Mouse (Mus musculus): ENCODE data around the gene Apba3. TPM values are rescaled to one million over a fixed set of nuclear protein-coding genes. Genes with fewer than 3 reads are reported as not detected.

The Apba3 gene
- polyA plus RNA-seq, 1 experiment from 2014 or later: 36.4 TPM

DNA sequence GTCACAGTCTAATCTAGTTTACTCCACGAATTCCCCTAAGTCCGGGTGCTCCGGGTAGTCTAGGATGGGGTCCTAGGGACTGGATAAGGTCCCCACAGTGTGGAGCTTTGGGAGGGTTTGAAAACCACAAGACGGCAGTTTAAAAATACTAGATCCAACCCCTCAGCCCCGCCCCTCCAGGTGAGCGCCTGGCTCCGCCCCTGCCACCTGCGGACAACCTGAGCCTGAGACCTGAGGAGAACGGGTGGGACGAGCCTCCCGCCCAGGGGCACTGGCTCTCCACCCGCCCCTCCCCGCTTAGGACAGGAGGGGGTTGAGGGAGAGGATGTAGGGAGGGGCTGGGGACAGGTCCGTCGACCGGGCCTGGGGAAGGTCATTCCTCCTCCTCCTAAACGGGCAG is 18.0 kb downstream of the Apba3 start:
- no peak overlapping the region for H3K27ac ChIP-seq
- no peak for ATAC-seq (ENCODE audit: low FRiP score, low read depth)
- peaks cover 41% of the 10 kb centered on the region for H3K27me3 ChIP-seq (replicated peaks)
- H3K4me3 ChIP-seq: peak overlapping the region; percentile 42; the same call in 1 of the 2 replicates
- peak overlapping the region; percentile 69; the same call in 1 of the 2 replicates for H3K4me2 ChIP-seq (replicated peaks)
- H3K36me3 ChIP-seq: no peaks in the 10 kb centered on the region
- H3K4me1 ChIP-seq: peaks cover 4% of the 10 kb centered on the region; the same call in 1 of the 2 replicates
- WGBS: 11% methylated on average over 17 of the region's 17 CpGs
- H3K9ac ChIP-seq: no peak overlapping the region
- no peaks in the 10 kb centered on the region for H3K9me3 ChIP-seq

- Histone ChIP-seq H3K36me3 (no peaks in the 10 kb centered on the region), H3K4me2 (replicated peaks) (peak overlapping the region; percentile 69), H3K9me3 (no peaks in the 10 kb centered on the region), H3K9ac (peak overlapping the region; percentile 54), H3K4me3 (peak overlapping the region; percentile 42), H3K27me3 (replicated peaks) (peaks cover 41% of the 10 kb centered on the region), H3K27ac (no peak overlapping the region), H3K4me1 (peaks cover 7% of the 10 kb centered on the region)
- WGBS: 2% methylated on average over 54 of the region's 54 CpGs
- ATAC-seq (ENCODE audit: low FRiP score, low read depth): peak; percentile 61
These were observed 19.1 kb downstream of the Apba3 start for GRCm38 (mm10) chr10:81285694-81286450.

- no peak for ATAC-seq (ENCODE audit: low FRiP score, low read depth)
- H3K4me1 ChIP-seq: peaks cover 10% of the 10 kb centered on the region
- H3K36me3 ChIP-seq: no peaks in the 10 kb centered on the region
- no peaks in the 10 kb centered on the region for H3K9me3 ChIP-seq
- no peak overlapping the region for H3K4me2 ChIP-seq (replicated peaks)
- 48% methylated on average over 6 of the region's 6 CpGs for WGBS
- no peak overlapping the region for H3K4me3 ChIP-seq
- peaks cover 47% of the 10 kb centered on the region for H3K27me3 ChIP-seq (replicated peaks)
- H3K9ac ChIP-seq: no peak overlapping the region
- no peak overlapping the region for H3K27ac ChIP-seq
These were observed 19.8 kb downstream of the Apba3 start for GRCm38 (mm10) chr10:81286586-81286985.

GRCm38 (mm10) chr10:81287513-81288157 is 20.9 kb downstream of the Apba3 start:
- Histone ChIP-seq H3K36me3 (no peaks in the 10 kb centered on the region), H3K27me3 (replicated peaks) (peaks cover 47% of the 10 kb centered on the region), H3K4me1 (peaks cover 10% of the 10 kb centered on the region), H3K27ac (no peak overlapping the region), H3K9ac (no peak overlapping the region), H3K4me3 (no peak overlapping the region), H3K4me2 (replicated peaks) (no peak overlapping the region), H3K9me3 (no peaks in the 10 kb centered on the region)
- ATAC-seq (ENCODE audit: low FRiP score, low read depth): no peak
- whole genome bisulfite sequencing: 62% methylated on average over 8 of the region's 8 CpGs

DNA sequence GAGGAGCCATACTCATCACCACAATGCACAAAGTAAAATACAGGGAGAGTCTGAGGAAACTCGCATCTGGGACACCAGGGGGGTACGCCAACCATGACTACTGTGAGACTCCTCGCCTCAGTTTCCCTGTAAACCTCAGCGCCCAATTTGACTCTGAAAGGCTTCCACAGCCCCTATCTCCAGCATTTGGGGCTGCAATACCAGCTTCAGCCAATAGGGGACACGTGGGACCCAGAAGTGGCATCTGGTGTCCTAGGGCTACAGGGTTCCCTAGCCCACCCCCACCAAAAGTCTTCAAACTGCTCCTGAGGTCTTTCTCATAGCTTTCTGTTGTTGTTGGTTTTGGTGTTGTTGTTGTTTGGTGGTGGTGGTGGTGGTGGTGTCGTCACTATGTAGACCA is 21.8 kb downstream of the Apba3 start:
- Histone ChIP-seq H3K4me1 (peaks cover 12% of the 10 kb centered on the region), H3K9ac (no peak overlapping the region), H3K4me2 (replicated peaks) (no peak overlapping the region), H3K27me3 (replicated peaks) (peaks cover 38% of the 10 kb centered on the region), H3K36me3 (no peaks in the 10 kb centered on the region), H3K27ac (no peak overlapping the region), H3K4me3 (no peak overlapping the region), H3K9me3 (no peaks in the 10 kb centered on the region)
- 46% methylated on average over 6 of the region's 6 CpGs for WGBS
- ATAC-seq (ENCODE audit: low FRiP score, low read depth): no peak

DNA sequence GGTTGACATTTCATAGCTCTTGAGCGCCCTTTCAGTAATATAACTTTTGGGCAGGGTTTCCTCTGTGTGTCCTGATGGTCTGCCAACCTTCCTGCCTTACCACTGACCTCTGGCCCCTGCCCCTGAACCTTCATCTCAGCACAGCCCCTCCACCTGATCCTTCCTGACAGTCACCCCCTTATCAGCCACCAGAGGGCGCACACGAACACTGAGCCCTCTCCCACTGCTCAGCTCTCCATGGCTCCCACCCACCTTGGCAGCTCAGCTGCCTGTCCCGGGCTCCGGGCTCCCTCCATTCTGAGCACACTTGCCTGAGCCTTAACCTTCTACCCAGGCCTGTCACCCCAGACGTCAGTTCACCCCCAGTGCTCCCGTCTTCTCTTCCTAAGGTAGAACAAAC is 22.5 kb downstream of the Apba3 start:
- H3K4me1 ChIP-seq: peaks cover 19% of the 10 kb centered on the region
- no peak overlapping the region for H3K4me3 ChIP-seq
- H3K27ac ChIP-seq: no peak overlapping the region
- H3K36me3 ChIP-seq: no peaks in the 10 kb centered on the region
- no peak overlapping the region for H3K9ac ChIP-seq
- no peak for ATAC-seq (ENCODE audit: low FRiP score, low read depth)
- H3K9me3 ChIP-seq: no peaks in the 10 kb centered on the region
- peaks cover 31% of the 10 kb centered on the region for H3K27me3 ChIP-seq (replicated peaks)
- H3K4me2 ChIP-seq (replicated peaks): no peak overlapping the region
- 4% methylated on average over 7 of the region's 7 CpGs for WGBS

GRCm38 (mm10) chr10:81289811-81290210 is 23.1 kb downstream of the Apba3 start:
- Histone ChIP-seq H3K4me2 (replicated peaks) (no peak overlapping the region), H3K27me3 (replicated peaks) (peaks cover 26% of the 10 kb centered on the region)
- WGBS: 64% methylated on average over 14 of the region's 14 CpGs

GRCm38 (mm10) chr10:81290698-81291460 is 24.1 kb downstream of the Apba3 start:
- 19% methylated on average over 24 of the region's 24 CpGs for WGBS
- Histone ChIP-seq H3K4me3 (no peak overlapping the region), H3K4me2 (replicated peaks) (peak overlapping the region; percentile 5; the same call in 1 of the 2 replicates)

More at GRCm38 (mm10) chr10:81289811-81290210, 23.1 kb downstream of the Apba3 start:
- Histone ChIP-seq H3K27ac (no peak overlapping the region), H3K9ac (no peak overlapping the region), H3K9me3 (no peaks in the 10 kb centered on the region), H3K36me3 (no peaks in the 10 kb centered on the region), H3K4me1 (peaks cover 24% of the 10 kb centered on the region), H3K4me3 (no peak overlapping the region)
- no peak for ATAC-seq (ENCODE audit: low FRiP score, low read depth)

GRCm38 (mm10) chr10:81291511-81292104 is 24.8 kb downstream of the Apba3 start, which contains the start of gene Tjp3:
Tjp3 (minus strand) TSS chr10:81291581.
- H3K27me3 ChIP-seq (replicated peaks): peaks cover 18% of the 10 kb centered on the region
- H3K4me3 ChIP-seq: no peak within 1 kb of the TSS
- peaks cover 3% of the 10 kb centered on the region; the same call in 1 of the 2 replicates for H3K36me3 ChIP-seq
- 76% methylated on average over 9 of the region's 9 CpGs for WGBS
- no peak for ATAC-seq (ENCODE audit: low FRiP score, low read depth)
- no peaks in the 10 kb centered on the region for H3K9me3 ChIP-seq
- no peak within 1 kb of the TSS for H3K9ac ChIP-seq
- peak within 1 kb of the TSS; percentile 5; the same call in 1 of the 2 replicates for H3K4me2 ChIP-seq (replicated peaks)
- peaks cover 26% of the 10 kb centered on the region for H3K4me1 ChIP-seq
- H3K27ac ChIP-seq: no peak within 1 kb of the TSS

More at GRCm38 (mm10) chr10:81290698-81291460, 24.1 kb downstream of the Apba3 start:
- Histone ChIP-seq H3K27me3 (replicated peaks) (peaks cover 18% of the 10 kb centered on the region), H3K9ac (no peak overlapping the region), H3K27ac (no peak overlapping the region), H3K36me3 (no peaks in the 10 kb centered on the region), H3K4me1 (peaks cover 26% of the 10 kb centered on the region), H3K9me3 (no peaks in the 10 kb centered on the region)
- no peak for ATAC-seq (ENCODE audit: low FRiP score, low read depth)

DNA sequence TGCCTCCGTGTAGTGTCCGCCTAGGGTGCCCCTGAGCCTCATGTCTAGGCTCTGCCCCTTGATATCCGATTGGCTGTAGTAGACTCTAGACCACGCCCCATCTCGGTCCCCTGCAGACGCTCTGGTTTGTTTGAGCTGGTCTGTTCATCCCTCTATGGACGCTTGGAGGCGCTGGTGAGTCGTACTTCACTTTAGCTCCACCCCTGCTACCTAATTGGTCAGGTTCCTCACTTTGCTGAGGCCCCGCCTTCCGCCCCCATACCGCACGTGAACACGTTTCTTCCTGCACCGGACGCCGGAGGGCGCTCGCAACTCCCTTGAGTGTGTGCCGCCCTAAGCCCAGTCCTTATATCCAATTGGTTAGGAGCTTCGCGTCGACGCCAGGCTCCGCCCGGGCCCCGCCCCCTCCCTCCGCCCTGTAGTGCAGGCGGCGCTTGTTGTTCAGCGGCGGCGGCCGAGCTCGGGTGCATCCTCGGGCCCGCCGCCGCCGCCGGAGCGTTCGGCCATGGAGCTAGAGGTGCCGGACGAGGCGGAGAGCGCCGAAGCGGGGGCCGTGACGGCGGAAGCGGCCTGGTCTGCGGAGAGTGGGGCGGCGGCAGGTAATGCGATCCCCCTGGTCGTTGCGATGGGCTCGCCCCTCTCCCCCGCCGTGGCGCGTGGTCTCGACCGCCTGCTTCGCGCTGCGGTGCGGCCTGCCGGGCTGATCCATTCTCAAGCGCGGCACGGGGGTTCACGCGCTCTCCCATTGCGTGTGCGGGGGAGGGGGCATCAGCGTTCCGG is 26.0 kb downstream of the Apba3 start, which contains the start of gene Pip5k1c:
Pip5k1c (plus strand) TSS at position 410 of the 780 bp plus-strand sequence.
- Histone ChIP-seq H3K4me3 (peak within 1 kb of the TSS; percentile 80), H3K9me3 (no peaks in the 10 kb centered on the region), H3K27ac (peak within 1 kb of the TSS; percentile 72), H3K27me3 (replicated peaks) (peaks cover 18% of the 10 kb centered on the region), H3K4me1 (peaks cover 26% of the 10 kb centered on the region), H3K36me3 (peaks cover 4% of the 10 kb centered on the region; the same call in 1 of the 2 replicates), H3K9ac (peak within 1 kb of the TSS; percentile 87), H3K4me2 (replicated peaks) (peak within 1 kb of the TSS; percentile 86)
- ATAC-seq (ENCODE audit: low FRiP score, low read depth): peak; percentile 94
- WGBS: under 1% methylated on average over 80 of the region's 80 CpGs

All from neural tube, embryonic 12.5 days (tissue).